Mouse (Mus musculus) myocyte (in vitro differentiated cells): Measurements from ENCODE around the gene Mks1. TPM values are rescaled to one million over a fixed set of nuclear protein-coding genes. Genes with fewer than 3 reads are reported as not detected.

Experiments used
- H3K27me3 ChIP-seq: one replicate; pipeline ENCODE4 v1.6.1; 2011; ENCODE audit not compliant: control insufficient read depth, insufficient read depth, insufficient read length
- H3K36me3 ChIP-seq: one replicate; pipeline ENCODE4 v1.6.1; 2011; ENCODE audit not compliant: control insufficient read depth, insufficient read depth
- H3K4me2 ChIP-seq: one replicate; pipeline ENCODE4 v1.6.1; 2011; ENCODE audit warnings: low read depth, control low read depth
- H3K4me3 ChIP-seq: one replicate; pipeline ENCODE4 v1.5.1; 2011; ENCODE audit warnings: mild to moderate bottlenecking, control low read depth, moderate library complexity
- H3K79me2 ChIP-seq: one replicate; pipeline ENCODE4 v1.6.1; 2011; ENCODE audit not compliant: control insufficient read depth, insufficient read depth
- H3ac ChIP-seq: one replicate; pipeline ENCODE4 v1.6.1; 2011; ENCODE audit not compliant: control insufficient read depth, insufficient read length
- CEBPB ChIP-seq: IDR thresholded peaks from 2 replicates; pipeline ENCODE4 v1.6.1; 2011; ENCODE audit warnings: mild to moderate bottlenecking, moderate library complexity; ENCODE audit not compliant: poor library complexity, insufficient read depth, severe bottlenecking
- E2F4 ChIP-seq: IDR thresholded peaks from one replicate; pipeline ENCODE4 v1.6.1; 2011; ENCODE audit warnings: mild to moderate bottlenecking, control low read depth, moderate library complexity; ENCODE audit not compliant: insufficient read depth
- MAX ChIP-seq: IDR thresholded peaks from one replicate; pipeline ENCODE4 v1.6.1; 2011; ENCODE audit warnings: low read depth, mild to moderate bottlenecking, control low read depth
- MYOD1 ChIP-seq, 3 experiments: IDR thresholded peaks; one replicate each; pipeline ENCODE4 v1.6.1; 2011; ENCODE audit warnings: control low read depth in 2 of 3, low read depth in 2 of 3, mild to moderate bottlenecking in 2 of 3, moderate library complexity in 1 of 3; ENCODE audit not compliant: insufficient read length in 2 of 3, control insufficient read depth in 1 of 3
- MYOG ChIP-seq, 3 experiments: IDR thresholded peaks; one replicate each; pipeline ENCODE4 v1.6.1; 2011; ENCODE audit warnings: control low read depth in 2 of 3, low read depth in 2 of 3, mild to moderate bottlenecking in 2 of 3; ENCODE audit not compliant: insufficient read length in 2 of 3, control insufficient read depth in 1 of 3, insufficient read depth in 1 of 3
- POLR2A ChIP-seq: IDR thresholded peaks from one replicate; pipeline ENCODE4 v1.6.1; 2011; ENCODE audit warnings: low read depth, mild to moderate bottlenecking, control low read depth, moderate library complexity; ENCODE audit not compliant: insufficient read length
- POLR2AphosphoS2 ChIP-seq: IDR thresholded peaks from one replicate; pipeline ENCODE4 v1.6.1; 2011; ENCODE audit warnings: low read depth, control low read depth; ENCODE audit not compliant: insufficient read length
- REST ChIP-seq: IDR thresholded peaks from one replicate; pipeline ENCODE4 v1.6.1; 2011; ENCODE audit warnings: mild to moderate bottlenecking, control low read depth, moderate library complexity; ENCODE audit not compliant: insufficient read depth, insufficient read length
- SRF ChIP-seq: IDR thresholded peaks from one replicate; pipeline ENCODE4 v1.6.1; 2011; ENCODE audit warnings: low read depth; ENCODE audit not compliant: control insufficient read depth, insufficient read length
- TCF12 ChIP-seq: IDR thresholded peaks from one replicate; pipeline ENCODE4 v1.6.1; 2011; ENCODE audit warnings: mild to moderate bottlenecking, control low read depth; ENCODE audit not compliant: poor library complexity, insufficient read depth, severe bottlenecking
- TCF3 ChIP-seq: IDR thresholded peaks from one replicate; pipeline ENCODE4 v1.6.1; 2011; ENCODE audit warnings: low read depth, control low read depth; ENCODE audit not compliant: insufficient read length
- USF1 ChIP-seq: IDR thresholded peaks from one replicate; pipeline ENCODE4 v1.6.1; 2011; ENCODE audit warnings: low read depth, mild to moderate bottlenecking, control low read depth, moderate library complexity
- polyA plus RNA-seq: library from polyadenylated mRNA; unstranded; fragments of >200 nt; fragmentation: generic; extraction: Trizol; gene quantifications from one replicate; pipeline ENCODE4 v1.2.1, GENCODE M21; 2012; ENCODE audit warnings: missing spikeins

Gene Mks1
- polyA plus RNA-seq, 1 experiment, result 6.6 TPM

GRCm38 (mm10) chr11:87811396-87811795 lies 41.6 kb upstream of the Mks1 start:
- no peaks in the 10 kb centered on the region for H3K36me3 ChIP-seq
- no peak overlapping the region for H3K4me2 ChIP-seq
- TF ChIP-seq MYOD1 (IDR thresholded peaks at IDR 0.05; ENCODE audit: control insufficient read depth in 1 of 3, insufficient read length in 2 of 3, low read depth in 2 of 3) (no peak), MYOG (IDR thresholded peaks at IDR 0.05; ENCODE audit: control insufficient read depth in 1 of 3, insufficient read depth in 1 of 3, insufficient read length in 2 of 3, low read depth in 2 of 3) (no peak), POLR2A (no peak), E2F4 (no peak), SRF (no peak), REST (no peak), TCF12 (no peak), TCF3 (no peak), POLR2AphosphoS2 (no peak), MAX (no peak)
- no peak overlapping the region for H3ac ChIP-seq
- peaks cover 54% of the 10 kb centered on the region for H3K27me3 ChIP-seq
- no peak overlapping the region for H3K4me3 ChIP-seq
- H3K79me2 ChIP-seq, result no peaks in the 10 kb centered on the region

- no peak overlapping the region for H3K4me2 ChIP-seq
- no peaks in the 10 kb centered on the region for H3K36me3 ChIP-seq
- no peak overlapping the region for H3K4me3 ChIP-seq
- no peaks in the 10 kb centered on the region for H3K79me2 ChIP-seq
- TF ChIP-seq POLR2AphosphoS2 (no peak), E2F4 (no peak), TCF3 (no peak), MYOG (IDR thresholded peaks at IDR 0.05; ENCODE audit: control insufficient read depth in 1 of 3, insufficient read depth in 1 of 3, insufficient read length in 2 of 3, low read depth in 2 of 3) (no peak), REST (no peak), MAX (no peak), CEBPB (no peak), POLR2A (no peak), USF1 (no peak), TCF12 (no peak), MYOD1 (IDR thresholded peaks at IDR 0.05; ENCODE audit: control insufficient read depth in 1 of 3, insufficient read length in 2 of 3, low read depth in 2 of 3) (no peak), SRF (no peak)
- H3K27me3 ChIP-seq, result peaks cover 46% of the 10 kb centered on the region
- H3ac ChIP-seq, result no peak overlapping the region
Measured at GRCm38 (mm10) chr11:87814831-87815230, 38.2 kb upstream of the Mks1 start.

- no peaks in the 10 kb centered on the region for H3K36me3 ChIP-seq
- H3K79me2 ChIP-seq, result no peaks in the 10 kb centered on the region
- H3K27me3 ChIP-seq, result peaks cover 39% of the 10 kb centered on the region
- TF ChIP-seq MYOG (IDR thresholded peaks at IDR 0.05; ENCODE audit: control insufficient read depth in 1 of 3, insufficient read depth in 1 of 3, insufficient read length in 2 of 3, low read depth in 2 of 3) (no peak), POLR2AphosphoS2 (no peak), TCF12 (no peak), POLR2A (no peak), MYOD1 (IDR thresholded peaks at IDR 0.05; ENCODE audit: control insufficient read depth in 1 of 3, insufficient read length in 2 of 3, low read depth in 2 of 3) (no peak), CEBPB (no peak), MAX (no peak), USF1 (no peak), SRF (no peak), TCF3 (no peak), E2F4 (no peak), REST (no peak)
- H3K4me3 ChIP-seq, result no peak overlapping the region
- peak overlapping the region; percentile 57 for H3K4me2 ChIP-seq
- H3ac ChIP-seq, result no peak overlapping the region
Measured at GRCm38 (mm10) chr11:87816707-87817442, 36.1 kb upstream of the Mks1 start.

GRCm38 (mm10) chr11:87817443-87817773 lies 35.6 kb upstream of the Mks1 start:
- TF ChIP-seq TCF12 (no peak), E2F4 (no peak), REST (no peak), SRF (no peak), TCF3 (no peak), CEBPB (no peak), POLR2AphosphoS2 (no peak), MAX (no peak), USF1 (no peak), MYOG (IDR thresholded peaks at IDR 0.05; ENCODE audit: control insufficient read depth in 1 of 3, insufficient read depth in 1 of 3, insufficient read length in 2 of 3, low read depth in 2 of 3) (no peak), POLR2A (no peak), MYOD1 (IDR thresholded peaks at IDR 0.05; ENCODE audit: control insufficient read depth in 1 of 3, insufficient read length in 2 of 3, low read depth in 2 of 3) (no peak)
- no peaks in the 10 kb centered on the region for H3K36me3 ChIP-seq
- H3K27me3 ChIP-seq, result peaks cover 41% of the 10 kb centered on the region
- peak overlapping the region; percentile 57 for H3K4me2 ChIP-seq
- no peaks in the 10 kb centered on the region for H3K79me2 ChIP-seq
- no peak overlapping the region for H3ac ChIP-seq
- no peak overlapping the region for H3K4me3 ChIP-seq
